Mouse (Mus musculus) heart, postnatal 0 days (tissue): ENCODE measurements around the gene Trip12.

Experiments used
- CTCF ChIP-seq: IDR thresholded peaks from 2 replicates; pipeline ENCODE4 v1.5.1; 2016; ENCODE audit warnings: antibody characterized with exemption, control low read depth, low read depth
- EP300 ChIP-seq: IDR thresholded peaks from 2 replicates; pipeline ENCODE4 v1.6.1; 2016; ENCODE audit warnings: antibody characterized with exemption, low read depth

DNA sequence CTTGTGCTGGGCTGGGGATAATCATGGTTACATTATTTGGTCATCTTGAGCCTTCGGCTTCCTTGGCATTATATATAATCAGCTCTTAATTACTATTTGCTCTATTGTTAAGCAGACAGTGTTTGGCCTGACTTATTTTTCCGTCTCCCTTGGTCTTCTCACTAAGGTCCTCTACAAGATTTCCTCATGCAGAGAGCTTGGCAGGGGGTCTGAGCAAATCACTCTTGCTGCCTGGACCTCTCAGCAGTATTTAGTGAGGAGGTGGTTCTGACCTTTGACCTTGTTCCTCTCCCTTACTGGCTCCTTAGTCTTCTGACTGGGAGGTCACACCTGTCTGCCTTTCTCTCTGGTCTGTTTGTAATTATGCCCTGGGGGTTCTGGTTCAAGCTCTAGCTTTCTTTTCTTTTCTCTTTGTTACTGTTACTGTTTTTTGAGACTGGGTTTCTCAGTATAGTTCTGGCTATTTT, 41.8 kb upstream of the Trip12 start:
- TF ChIP-seq CTCF (no peak), EP300 (no peak)
